Mouse (Mus musculus) Patski (cell line): ENCODE results near the gene Eml1. TPM values are rescaled to one million over a fixed set of nuclear protein-coding genes. Genes with fewer than 3 reads are reported as not detected.

Experiments used
- ATAC-seq: fragments of 100-300 bp; one replicate; pipeline ENCODE4 v1.8.0; 2021
- CTCF ChIA-PET: fragments of 350-600 bp; sonication (Branson Sonifier 250); formaldehyde crosslinking; loops from one replicate; lab custom pipeline; 2022; ENCODE audit warnings: inconsistent platforms; lab: Charles Lee
- POLR2A ChIA-PET: fragments of 350-600 bp; sonication (Branson Sonifier 250); formaldehyde crosslinking; loops from one replicate; lab custom pipeline; 2022; ENCODE audit warnings: antibody characterized with exemption, inconsistent platforms; lab: Charles Lee
- DNase-seq: peaks from one replicate; pipeline ENCODE4 v3.0.0-alpha.2; 2011; ENCODE audit warnings: low read depth, low spot score
- H3K27me3 ChIP-seq: fragments of 371-371 bp; one replicate; pipeline ENCODE4 v1.5.1; 2021
- CTCF ChIP-seq: fragments of 100-300 bp; IDR thresholded peaks from one replicate; pipeline ENCODE4 v1.5.1; 2021
- in situ Hi-C: fragments of 300-500 bp; cut with MboI; formaldehyde crosslinking; loops from 3 replicates; pipeline ENCODE4 v1.11.1; 2018; ENCODE audit warnings: low pct_unique_long_range_greater_than_20kb, mixed read lengths
- polyA plus RNA-seq: library from polyadenylated mRNA; unstranded; gene quantifications from one replicate; pipeline ENCODE4 v1.2.3, GENCODE M21; 2021

The Eml1 gene
- polyA plus RNA-seq, 1 experiment from 2014 or later, result 56.9 TPM

DNA sequence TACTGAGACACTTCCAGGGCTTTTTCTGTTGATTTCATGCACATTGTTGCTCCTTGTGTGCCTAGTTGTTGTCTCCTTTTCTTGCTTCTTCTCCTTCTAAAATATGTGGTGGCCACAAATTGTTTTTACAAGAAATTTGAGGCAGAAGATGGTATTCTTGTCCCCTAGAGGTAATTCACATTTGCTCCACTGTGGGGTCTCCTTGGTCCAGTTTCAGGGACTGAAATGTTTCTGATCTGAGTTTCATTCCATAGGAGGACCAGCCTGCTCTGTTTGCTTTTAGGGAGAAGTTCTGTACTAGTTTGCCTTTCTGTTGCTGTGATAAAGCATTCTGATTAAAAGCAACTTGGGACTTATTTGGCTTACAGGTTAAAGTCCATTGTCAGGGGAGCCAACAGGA, 187.4 kb downstream of the Eml1 start:
- POLR2A ChIA-PET, result no interaction called here
- no peak for ATAC-seq
- no peaks in the 10 kb centered on the region for H3K27me3 ChIP-seq
- in situ Hi-C loops, result no loop called here
- CTCF ChIA-PET, result no interaction called here
- no peak for DNase-seq
- no peak for TF ChIP-seq CTCF

DNA sequence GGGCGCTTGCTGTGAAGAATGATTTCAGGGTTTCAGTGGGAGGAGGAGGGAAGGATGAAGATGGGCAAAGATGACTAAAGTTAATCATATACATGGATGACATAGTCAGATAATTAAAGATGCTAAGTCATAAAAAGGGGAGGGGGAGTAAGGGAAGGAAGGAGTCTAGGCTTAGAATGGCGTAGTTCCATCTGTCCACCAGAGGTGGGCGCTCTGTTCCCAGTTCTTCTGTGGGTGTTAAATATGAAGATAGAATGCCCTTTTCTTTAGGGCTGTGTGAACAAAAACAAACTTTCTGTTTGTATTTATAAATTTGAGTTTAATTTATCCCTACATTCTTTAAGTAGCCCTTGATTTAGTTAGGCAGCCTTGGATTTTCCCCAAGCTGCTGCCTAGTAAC, 192.5 kb downstream of the Eml1 start:
- CTCF ChIA-PET, result no interaction called here
- no peaks in the 10 kb centered on the region for H3K27me3 ChIP-seq
- POLR2A ChIA-PET, result interaction anchor here (0.9 to 1.3 kb wide), 2 partner anchors 9 to 15 kb away, joined by 3 read pairs; partner anchors contain the start of gene Evl
- TF ChIP-seq CTCF, result peak; percentile 39
- ATAC-seq (no peak), DNase-seq (no peak)
- in situ Hi-C loops, result no loop called here

DNA sequence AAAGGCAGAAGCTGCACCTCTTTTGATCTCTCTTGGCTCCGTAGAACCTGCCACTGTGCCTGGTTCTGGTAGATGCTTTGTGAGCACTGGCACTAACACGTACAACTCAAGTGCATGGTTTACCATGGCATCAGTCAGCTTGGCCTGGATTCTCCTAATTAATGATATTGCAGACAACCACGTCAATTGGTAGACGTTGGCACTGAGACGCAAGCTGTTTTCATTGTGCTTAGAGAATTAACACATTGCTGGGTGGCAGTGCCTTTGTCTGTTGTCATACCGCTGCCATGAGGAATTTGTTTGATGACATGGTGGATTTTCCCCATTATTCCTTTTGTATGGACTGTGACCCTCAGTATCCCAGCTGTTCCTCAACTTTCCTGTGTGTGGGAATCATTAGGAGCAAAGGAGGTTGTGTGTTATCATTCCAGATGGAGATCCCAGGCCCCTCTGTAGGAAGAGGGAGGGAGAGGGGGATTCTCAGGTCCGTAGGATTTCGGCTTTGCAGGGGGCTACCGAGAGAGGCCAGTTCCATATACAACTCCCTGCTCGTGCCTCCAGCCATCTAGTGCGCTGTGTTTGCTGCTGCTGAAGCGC, 194.3 kb downstream of the Eml1 start:
- no peaks in the 10 kb centered on the region for H3K27me3 ChIP-seq
- ATAC-seq (no peak), DNase-seq (no peak)
- in situ Hi-C loops, result no loop called here
- ChIA-PET POLR2A (no interaction called here), CTCF (no interaction called here)
- TF ChIP-seq CTCF, result no peak

DNA sequence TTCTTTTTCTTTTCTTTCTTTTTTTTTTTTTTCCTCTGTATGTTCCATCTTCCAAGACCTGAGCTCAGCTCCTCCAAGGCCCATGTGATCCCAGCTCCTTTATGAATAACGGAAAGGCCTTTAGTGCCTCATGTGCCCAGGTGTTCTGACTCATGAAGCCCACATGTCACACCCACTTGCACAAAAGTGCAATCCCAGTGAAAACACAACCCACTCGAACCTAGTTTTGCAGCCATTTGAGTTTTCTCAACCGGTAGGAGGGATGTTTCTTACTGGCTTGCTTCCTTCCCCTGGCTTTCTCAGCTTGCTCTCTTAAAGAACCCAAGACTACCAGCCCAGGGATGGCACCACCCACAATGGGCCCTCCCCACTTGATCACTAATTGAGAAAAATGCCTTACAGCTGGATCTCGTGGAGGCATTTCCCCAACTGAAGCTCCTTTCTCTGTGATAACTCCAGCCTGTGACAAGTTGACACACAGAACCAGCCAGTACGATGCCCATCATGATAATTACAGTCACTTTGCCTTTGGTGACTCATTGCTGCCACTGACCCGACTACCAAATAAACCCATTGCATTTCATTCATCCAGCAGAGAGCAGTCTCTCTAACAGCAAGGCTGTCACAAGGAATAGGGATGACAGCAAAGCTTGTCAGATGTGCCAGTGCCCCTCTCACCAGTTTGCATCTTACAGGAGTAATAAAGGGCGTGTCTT, 208.6 kb downstream of the Eml1 start:
- TF ChIP-seq CTCF, result no peak
- ATAC-seq (no peak), DNase-seq (no peak)
- H3K27me3 ChIP-seq, result no peaks in the 10 kb centered on the region
- ChIA-PET CTCF (interaction anchor here (0.8 kb wide), 1 partner anchor 13 kb away, joined by 4 read pairs; no protein-coding TSS in a partner anchor), POLR2A (no interaction called here)
- in situ Hi-C loops, result no loop called here

- POLR2A ChIA-PET, result no interaction called here
- no peak for ATAC-seq
- no peaks in the 10 kb centered on the region for H3K27me3 ChIP-seq
- TF ChIP-seq CTCF, result no peak
- in situ Hi-C loops, result no loop called here
- DNase-seq, result no peak
- CTCF ChIA-PET, result no interaction called here
These were observed 213.0 kb downstream of the Eml1 start for GRCm38 (mm10) chr12:108583775-108584174.

Other genes starting within 250 kb of the Eml1 start
- gene Setd3, start 191.6 kb upstream of the Eml1 start, polyA plus RNA-seq, result 84.2 TPM
- 26.0 TPM for gene Ccnk, start 191.4 kb upstream of the Eml1 start, polyA plus RNA-seq
- 25.4 TPM for gene Ccdc85c, start 95.5 kb upstream of the Eml1 start, polyA plus RNA-seq
- 2.7 TPM for gene Hhipl1, start 64.7 kb upstream of the Eml1 start, polyA plus RNA-seq
- 16.6 TPM for gene Cyp46a1, start 36.6 kb upstream of the Eml1 start, polyA plus RNA-seq
- 109 TPM for gene Evl, start 183.8 kb downstream of the Eml1 start, polyA plus RNA-seq